Mouse (Mus musculus) lung, postnatal 36 days (tissue): Measurements from ENCODE around the gene Rab9b.
A peak's percentile ranks its signal among the peaks of the same experiment; 100 is the strongest.

ENCODE experiments used
- DNase-seq: peaks from one replicate; pipeline ENCODE4 v3.0.0; 2022; ENCODE audit warnings: mixed read lengths

The Rab9b gene

GRCm38 (mm10) chrX:136868061-136869040 is at the start of gene Rab9b:
Rab9b (minus strand) TSS chrX:136868755.
- peak; percentile 1 for DNase-seq

- no peak for DNase-seq
Measured at GRCm38 (mm10) chrX:136904369-136904768, 35.8 kb upstream of the Rab9b start.

GRCm38 (mm10) chrX:136895757-136896156 is 27.2 kb upstream of the Rab9b start:
- DNase-seq, result peak; percentile 25

DNA sequence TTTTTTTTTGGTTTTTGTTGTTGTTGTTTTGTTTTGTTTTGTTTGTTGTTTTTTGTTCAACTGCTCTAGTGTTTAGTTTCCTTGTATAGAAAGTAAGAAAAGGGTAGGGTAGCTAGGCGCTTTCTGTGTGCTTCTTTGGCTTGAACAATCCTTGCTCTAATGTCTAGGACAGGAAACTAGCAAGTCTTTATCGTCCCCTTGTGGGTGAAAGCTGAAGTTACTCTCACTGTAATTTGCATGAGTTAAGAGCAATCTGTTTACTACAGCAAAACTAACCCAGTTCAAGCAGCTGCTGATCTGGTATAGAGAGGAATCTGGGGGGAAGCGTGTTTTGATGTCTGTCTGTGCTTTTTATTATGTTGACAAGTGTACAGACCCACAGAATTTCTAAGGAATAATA is 18.3 kb downstream of the Rab9b start:
- DNase-seq, result no peak

DNA sequence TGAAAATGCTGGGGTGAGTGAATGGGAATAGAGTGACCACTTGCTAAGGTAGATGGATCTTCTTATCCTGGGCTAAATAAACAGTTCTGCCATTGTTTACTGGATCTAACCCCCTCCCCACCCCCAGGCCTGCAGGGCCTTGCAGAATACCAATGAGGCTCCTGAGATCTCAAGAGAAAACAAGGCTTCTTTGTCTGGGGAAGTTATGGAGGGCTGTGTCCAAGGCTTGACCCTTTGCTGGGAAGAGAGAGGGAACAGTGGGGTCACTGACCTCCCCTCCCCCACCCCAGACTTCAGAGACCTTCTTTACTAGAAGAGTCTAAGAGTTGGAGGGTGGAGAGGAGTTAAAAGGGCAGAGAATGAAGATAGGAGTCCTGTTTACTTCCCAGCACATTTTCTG is 39.9 kb downstream of the Rab9b start:
- no peak for DNase-seq

DNA sequence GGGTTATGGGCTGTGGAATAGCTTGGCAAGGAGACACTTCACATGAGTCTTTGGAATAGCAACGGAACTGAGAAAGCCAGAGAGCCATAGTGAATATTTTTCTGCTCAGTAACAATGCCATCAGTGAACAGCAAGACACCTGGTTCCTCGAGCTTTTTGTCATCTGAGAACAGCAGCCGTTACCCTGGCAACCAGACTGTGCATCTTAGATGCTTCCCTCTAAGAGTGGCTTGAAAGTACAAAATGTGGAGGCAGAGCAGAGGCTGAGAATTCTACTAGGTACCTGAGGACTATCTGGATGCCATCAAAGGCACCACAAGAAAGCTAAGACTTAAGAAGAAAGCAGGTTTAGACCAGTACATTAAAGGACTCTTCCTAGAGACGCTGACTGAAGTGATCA is 43.5 kb downstream of the Rab9b start:
- no peak for DNase-seq

GRCm38 (mm10) chrX:136822371-136822770 is 46.2 kb downstream of the Rab9b start, which contains the start of gene Plp1:
Plp1 (plus strand) TSS chrX:136822671.
- DNase-seq, result no peak

- DNase-seq, result peak; percentile 79
Measured at GRCm38 (mm10) chrX:136820250-136820649, 48.3 kb downstream of the Rab9b start.

DNA sequence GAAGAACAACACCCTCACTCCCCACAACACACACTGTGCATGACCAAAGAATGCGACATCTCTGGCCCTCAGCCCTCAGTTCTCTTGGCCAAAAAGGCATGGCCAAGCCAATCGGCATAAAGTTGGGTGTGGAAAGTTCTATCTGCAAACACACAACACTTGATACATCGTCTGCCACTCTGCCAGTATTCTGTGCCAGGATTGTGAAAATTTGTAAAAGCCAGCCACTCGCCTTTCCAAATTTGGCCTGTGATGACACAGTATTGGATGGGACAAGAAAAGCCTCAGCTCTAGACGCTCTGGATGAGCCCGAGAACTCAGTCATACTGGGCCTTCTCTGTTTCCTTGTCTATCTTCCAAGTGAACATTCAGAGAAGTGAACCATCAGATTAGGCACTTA is 48.8 kb downstream of the Rab9b start:
- DNase-seq, result peak; percentile 10
